Mouse (Mus musculus) myocyte (in vitro differentiated cells): ENCODE results near the gene Zfp58.

Source experiments
- MAX ChIP-seq: IDR thresholded peaks from one replicate; pipeline ENCODE4 v1.6.1; 2011; ENCODE audit warnings: low read depth, mild to moderate bottlenecking, control low read depth
- MYOD1 ChIP-seq, 3 experiments: IDR thresholded peaks; one replicate each; pipeline ENCODE4 v1.6.1; 2011; ENCODE audit warnings: control low read depth in 2 of 3, low read depth in 2 of 3, mild to moderate bottlenecking in 2 of 3, moderate library complexity in 1 of 3; ENCODE audit not compliant: insufficient read length in 2 of 3, control insufficient read depth in 1 of 3
- POLR2A ChIP-seq: IDR thresholded peaks from one replicate; pipeline ENCODE4 v1.6.1; 2011; ENCODE audit warnings: low read depth, mild to moderate bottlenecking, control low read depth, moderate library complexity; ENCODE audit not compliant: insufficient read length
- POLR2AphosphoS2 ChIP-seq: IDR thresholded peaks from one replicate; pipeline ENCODE4 v1.6.1; 2011; ENCODE audit warnings: low read depth, control low read depth; ENCODE audit not compliant: insufficient read length
- TCF12 ChIP-seq: IDR thresholded peaks from one replicate; pipeline ENCODE4 v1.6.1; 2011; ENCODE audit warnings: mild to moderate bottlenecking, control low read depth; ENCODE audit not compliant: poor library complexity, insufficient read depth, severe bottlenecking
- TCF3 ChIP-seq: IDR thresholded peaks from one replicate; pipeline ENCODE4 v1.6.1; 2011; ENCODE audit warnings: low read depth, control low read depth; ENCODE audit not compliant: insufficient read length
- USF1 ChIP-seq: IDR thresholded peaks from one replicate; pipeline ENCODE4 v1.6.1; 2011; ENCODE audit warnings: low read depth, mild to moderate bottlenecking, control low read depth, moderate library complexity

DNA sequence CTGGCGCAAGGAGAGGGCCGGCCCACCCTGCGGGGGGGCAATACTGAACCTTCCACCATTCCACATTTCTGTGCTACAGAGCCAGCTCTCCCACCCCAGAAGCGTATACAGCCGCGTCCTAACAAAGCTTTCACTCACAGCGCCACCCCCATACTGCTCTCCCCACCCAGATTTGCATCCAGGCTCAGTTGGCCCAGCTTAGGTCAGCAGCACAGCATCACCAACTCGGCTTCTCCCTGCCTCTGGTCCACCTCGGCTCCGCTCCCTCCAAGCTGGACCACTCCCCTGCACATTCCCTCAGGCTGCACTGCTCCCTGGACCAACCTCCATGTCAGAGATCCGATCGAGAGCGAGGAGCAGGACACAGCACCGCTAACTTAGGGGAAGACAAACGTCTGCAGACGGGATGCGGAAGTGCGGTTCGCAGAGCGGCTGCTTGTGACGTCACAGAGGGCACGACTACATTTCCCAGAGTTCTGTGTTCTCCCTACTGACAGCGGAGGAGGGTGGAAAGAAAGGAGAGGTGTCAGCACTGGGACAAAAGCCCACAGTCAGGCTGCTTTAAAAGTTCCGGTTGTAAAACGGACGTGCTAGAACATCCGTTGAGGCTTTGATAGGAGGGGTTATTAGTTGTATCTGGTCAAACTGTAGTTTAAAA lies 25.5 kb upstream of the Zfp58 start, which contains the start of the genes Gm26965 and Zfp87:
- TF ChIP-seq MAX (no peak), POLR2A (peak; percentile 75), MYOD1 (IDR thresholded peaks at IDR 0.05; ENCODE audit: control insufficient read depth in 1 of 3, insufficient read length in 2 of 3, low read depth in 2 of 3) (no peak), POLR2AphosphoS2 (peak; percentile 79), TCF12 (no peak), TCF3 (no peak), USF1 (no peak)
